Mouse (Mus musculus): ENCODE measurements around the gene Klf8.

The Klf8 gene

DNA sequence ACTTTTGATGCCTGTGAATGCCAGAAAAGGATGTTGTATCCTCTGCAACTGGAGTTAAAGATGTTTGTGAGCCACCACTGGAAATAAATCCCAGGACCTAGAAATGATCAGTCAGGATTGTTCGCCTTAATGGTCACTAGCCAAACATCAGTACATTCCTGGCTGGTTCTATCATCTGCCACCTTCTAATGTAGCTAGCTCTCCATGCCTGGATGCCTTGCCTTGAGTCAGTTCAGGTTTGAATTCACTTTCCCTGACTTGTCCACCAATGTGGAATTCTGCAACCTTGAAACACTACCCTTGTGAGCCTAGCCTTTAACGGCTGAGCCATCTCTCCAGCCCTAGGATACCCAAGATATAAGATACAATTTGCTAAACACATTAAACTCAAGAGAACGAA lies 202.8 kb downstream of the Klf8 start:
- DNase-seq, result no peak
